Mouse (Mus musculus) layer of hippocampus, adult 6 months (tissue): Measurements from ENCODE around the gene Gigyf1. TPM values are rescaled to one million over a fixed set of nuclear protein-coding genes. Genes with fewer than 3 reads are reported as not detected.

Source experiments
- long read RNA-seq, 2 experiments: library from polyadenylated mRNA; unstranded; transcript quantifications; one replicate each; pipeline ENCODE4 v2.0.0; 2019 to 2020
- microRNA-seq: library from miRNA; unstranded; fragments of <30 nt; microRNA quantifications from one replicate; pipeline ENCODE4 v1.2.0, GENCODE M21; 2020
- polyA plus RNA-seq: library from polyadenylated mRNA; unstranded; fragments of <200 nt; fragmentation: Nextera tagmentation; gene quantifications from 2 replicates; pipeline ENCODE4 v1.2.3, GENCODE M21; 2021

Gigyf1 gene
- polyA plus RNA-seq, result 2.6 and 2.9 TPM in 2 replicates
- long read RNA-seq, experiment 1, partial matches to known transcripts, result 8 of 11 reads
- long read RNA-seq, experiment 1, other reads (novel, unspliced or antisense), result 3 of 11 reads
- long read RNA-seq, experiment 2, partial matches to known transcripts, result 9 of 14 reads
- long read RNA-seq, experiment 2, other reads (novel, unspliced or antisense), result 5 of 14 reads

DNA sequence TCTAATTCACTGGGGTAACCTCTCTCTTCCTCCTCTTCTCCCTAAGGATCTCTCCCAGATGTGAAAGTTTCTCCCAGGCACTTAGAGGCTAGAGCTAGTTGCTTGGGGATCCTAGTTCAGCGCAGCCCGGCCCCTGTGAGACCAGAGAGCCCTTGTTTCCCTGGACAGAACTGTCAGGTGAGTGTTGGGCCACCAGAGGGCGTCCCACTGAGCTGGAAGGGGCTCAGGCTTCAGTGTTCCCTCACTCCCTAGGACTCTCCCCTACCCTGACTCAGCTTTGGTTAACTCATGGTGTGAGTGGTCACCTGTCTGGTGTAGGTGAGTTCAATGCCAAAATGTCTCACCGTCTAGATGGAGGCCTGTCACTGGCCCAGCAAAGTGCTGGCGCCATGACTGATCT lies at the start of gene Gigyf1:
Gene Gigyf1 (plus strand): TSS at position 113 of the 400 bp plus-strand sequence.

DNA sequence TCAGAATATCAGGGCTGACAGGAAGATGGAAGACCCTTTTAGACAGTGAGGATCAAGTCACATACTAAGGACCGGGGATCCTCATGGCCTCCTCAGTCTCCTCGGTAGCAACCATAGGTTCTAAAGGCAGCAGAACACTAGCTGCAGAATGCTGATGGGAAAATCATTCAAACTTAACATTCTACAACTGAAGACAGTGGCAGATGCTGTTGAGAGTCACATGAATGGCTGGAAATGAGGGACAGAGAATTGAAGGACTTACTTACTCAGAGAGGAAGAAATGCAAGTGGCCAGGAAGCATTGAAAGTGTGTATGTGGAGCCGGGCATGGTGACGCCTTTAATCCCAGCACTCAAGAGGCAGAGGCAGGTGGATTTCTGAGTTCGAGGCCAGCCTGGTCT lies 41.4 kb upstream of the Gigyf1 start, which contains the start of gene Zan:
Gene Zan (minus strand): TSS at position 101 of the 400 bp plus-strand sequence.

DNA sequence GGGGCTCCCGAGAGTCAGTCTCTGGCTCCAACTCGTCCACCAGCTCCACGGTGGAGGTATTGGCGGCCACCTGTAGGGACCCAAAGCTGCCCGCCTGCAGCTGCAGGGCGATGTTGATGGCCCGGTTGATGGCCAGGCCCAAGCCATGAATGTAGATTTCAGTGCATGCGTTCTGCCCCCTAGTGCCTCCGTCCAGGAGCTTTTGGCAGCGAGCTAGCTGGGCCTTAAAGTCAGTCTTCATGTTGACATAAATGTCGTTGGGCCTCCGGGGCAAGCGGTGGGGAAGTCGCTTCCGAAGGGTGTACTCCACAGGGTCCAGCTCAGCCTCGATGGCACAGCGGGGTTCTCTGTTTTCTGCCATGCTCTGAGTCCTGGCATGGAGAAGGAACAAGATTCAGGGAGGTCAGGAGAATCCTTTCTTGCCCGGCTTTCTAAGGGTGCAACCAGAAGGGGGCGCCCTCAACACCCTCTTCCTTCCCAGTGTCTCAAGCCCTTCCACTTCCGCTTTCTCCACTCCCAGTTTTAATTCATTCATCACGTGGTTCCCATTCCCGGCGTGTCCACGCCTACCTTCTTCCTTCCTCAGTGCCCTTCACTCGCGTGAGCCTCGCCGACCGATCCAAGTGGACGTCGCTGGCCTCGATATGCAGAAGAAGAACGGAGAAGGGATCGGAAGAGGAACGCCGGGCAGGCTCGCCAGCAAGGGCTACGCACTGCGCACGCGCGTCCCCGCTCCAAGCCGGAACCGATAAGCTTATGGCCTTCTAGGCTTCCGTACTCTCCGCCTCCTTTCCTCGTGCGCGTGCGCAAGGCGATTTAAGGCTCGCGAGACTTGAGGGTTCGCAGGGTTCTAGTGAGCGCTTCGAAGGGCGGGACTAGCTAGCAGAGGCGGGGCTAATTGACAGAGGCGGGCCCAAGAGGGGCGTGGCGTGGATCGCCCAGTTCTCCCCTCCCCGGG lies 16.4 kb upstream of the Gigyf1 start, which contains the start of gene Pop7:
Gene Pop7 (minus strand): TSS at position 810 of the 958 bp plus-strand sequence.

DNA sequence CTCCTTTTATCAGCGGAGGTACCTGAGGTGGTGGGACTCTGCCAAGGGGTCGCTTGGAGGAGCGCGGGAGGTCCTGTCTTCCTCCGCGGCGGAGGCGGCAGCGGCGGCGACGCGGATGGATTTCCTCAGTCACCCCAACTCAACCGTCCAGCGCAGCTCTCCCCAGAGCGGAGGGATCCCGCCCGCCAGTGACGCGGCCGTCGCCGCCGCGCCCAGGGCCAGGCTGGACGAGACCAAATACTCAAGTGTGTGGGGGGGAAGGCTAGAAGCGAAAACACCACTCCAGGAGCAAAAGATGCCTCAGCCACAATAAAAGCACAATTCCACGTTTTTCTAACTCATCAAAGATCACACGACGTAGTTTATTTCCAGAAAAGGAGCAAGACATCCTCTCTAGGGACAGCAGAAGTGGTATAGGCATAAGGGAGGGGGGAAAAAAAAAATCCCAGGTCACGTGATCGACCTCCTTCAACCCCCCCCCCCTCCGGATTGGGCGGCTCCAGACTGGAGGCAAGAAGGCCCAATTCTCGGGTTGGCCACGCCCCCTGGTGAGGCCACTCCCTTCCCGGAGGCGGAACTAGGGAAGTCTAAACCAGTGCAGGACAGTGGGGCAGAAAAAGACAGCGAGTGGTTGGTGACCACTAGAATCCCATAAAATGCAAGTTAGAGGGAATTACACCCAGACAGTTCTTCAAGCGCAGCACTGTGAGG lies 14.9 kb downstream of the Gigyf1 start, which contains the start of the genes Epo and Gnb2:
Gene Epo (minus strand): TSS at position 126 of the 711 bp plus-strand sequence.
Gene Gnb2 (minus strand): TSS at position 394 of the 711 bp plus-strand sequence.

DNA sequence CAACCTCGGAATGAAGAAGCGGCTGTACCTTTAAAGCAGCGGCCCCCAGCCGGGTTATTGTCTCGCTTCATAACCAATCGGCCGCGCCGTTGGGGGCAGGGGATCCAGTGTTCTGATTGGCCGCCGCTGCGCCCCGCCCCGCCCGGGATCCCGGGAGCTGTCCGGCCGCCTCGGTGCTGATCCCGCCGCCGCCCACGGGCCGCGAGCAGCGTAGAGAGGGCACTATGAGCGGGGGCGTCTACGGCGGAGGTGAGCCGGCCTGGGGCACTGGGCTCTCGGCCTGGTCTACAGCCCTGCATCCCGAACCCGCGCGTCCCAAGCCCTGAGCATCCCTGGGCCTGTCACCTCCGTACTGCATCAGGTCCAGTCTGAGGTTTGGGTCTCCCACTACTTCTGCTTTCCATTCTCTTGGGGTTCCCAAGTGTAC lies 35.1 kb downstream of the Gigyf1 start, which contains the start of gene Actl6b:
Gene Actl6b (plus strand): TSS at position 107 of the 427 bp plus-strand sequence.

DNA sequence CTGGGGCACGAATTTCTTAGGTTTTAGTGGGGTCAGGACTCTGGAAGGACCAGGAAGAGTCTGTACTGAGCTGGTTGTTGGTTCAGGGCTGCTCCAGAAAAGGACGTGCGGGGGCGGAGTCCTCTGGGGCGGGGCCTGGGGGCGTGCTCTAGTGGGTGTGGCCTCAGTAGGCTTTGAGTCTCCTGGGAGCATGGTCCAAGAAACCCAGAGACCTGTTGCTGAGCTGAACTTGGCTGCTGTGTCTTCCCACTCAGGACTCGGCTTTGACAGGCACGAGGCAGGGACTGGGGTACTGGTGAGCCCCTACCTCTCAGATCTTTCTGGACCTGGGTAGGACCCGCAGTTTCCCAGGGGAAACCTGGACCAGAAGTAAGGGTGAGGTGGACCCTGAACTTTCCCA lies 51.3 kb downstream of the Gigyf1 start, which contains the start of gene Tfr2:
Gene Tfr2 (plus strand): TSS at position 176 of the 400 bp plus-strand sequence.

Small RNA genes lying within 50 kb of the gene (microRNA-seq; reads per million reads assigned to microRNA genes)
- 5.4 reads per million, percentile 19 among the genes with 10 or more reads in this experiment for gene Mir6418

Other genes starting within 250 kb of the Gigyf1 start
- 38.1 and 39.5 TPM in 2 replicates for gene Ache, start 231.0 kb upstream of the Gigyf1 start, polyA plus RNA-seq
- gene Ufsp1, start 223.9 kb upstream of the Gigyf1 start, polyA plus RNA-seq, result 13.6 and 13.9 TPM in 2 replicates
- 17.5 and 19.5 TPM in 2 replicates for gene Srrt, start 210.9 kb upstream of the Gigyf1 start, polyA plus RNA-seq
- 4.1 and 4.5 TPM in 2 replicates for gene Trip6, start 204.1 kb upstream of the Gigyf1 start, polyA plus RNA-seq
- 5.0 and 5.7 TPM in 2 replicates for gene Slc12a9, start 185.0 kb upstream of the Gigyf1 start, polyA plus RNA-seq
- gene Ephb4, start 168.4 kb upstream of the Gigyf1 start, polyA plus RNA-seq, result 1.3 TPM in 2 replicates
- 0.10 and 0.13 TPM in 2 replicates for gene Zan, start 41.5 kb upstream of the Gigyf1 start, polyA plus RNA-seq
- gene Pop7, start 16.0 kb upstream of the Gigyf1 start, polyA plus RNA-seq, result 89.7 and 94.7 TPM in 2 replicates
- not detected in 2 replicates for gene Epo, start 14.7 kb downstream of the Gigyf1 start, polyA plus RNA-seq
- gene Gnb2, start 15.0 kb downstream of the Gigyf1 start, polyA plus RNA-seq, result 97.9 and 121 TPM in 2 replicates
- 83.5 and 108 TPM in 2 replicates for gene Actl6b, start 35.0 kb downstream of the Gigyf1 start, polyA plus RNA-seq
- 5.8 and 6.8 TPM in 2 replicates for gene Tfr2, start 51.3 kb downstream of the Gigyf1 start, polyA plus RNA-seq
- 27.3 and 28.5 TPM in 2 replicates for gene Mospd3, start 82.5 kb downstream of the Gigyf1 start, polyA plus RNA-seq
- gene Pcolce, start 95.2 kb downstream of the Gigyf1 start, polyA plus RNA-seq, result 10.9 and 39.7 TPM in 2 replicates
- not detected in 2 replicates for gene Fbxo24, start 110.5 kb downstream of the Gigyf1 start, polyA plus RNA-seq
- 4.9 and 5.3 TPM in 2 replicates for gene Lrch4, start 110.6 kb downstream of the Gigyf1 start, polyA plus RNA-seq
- 0.31 and 0.34 TPM in 2 replicates for gene Gm20605, start 110.6 kb downstream of the Gigyf1 start, polyA plus RNA-seq
- 0.44 and 0.54 TPM in 2 replicates for gene Sap25, start 122.8 kb downstream of the Gigyf1 start, polyA plus RNA-seq
- gene Irs3, start 127.2 kb downstream of the Gigyf1 start, polyA plus RNA-seq, result 0.11 and 0.36 TPM in 2 replicates
- 17.0 and 19.7 TPM in 2 replicates for gene Agfg2, start 166.2 kb downstream of the Gigyf1 start, polyA plus RNA-seq
- gene Nyap1, start 223.1 kb downstream of the Gigyf1 start, polyA plus RNA-seq, result 1.1 and 1.4 TPM in 2 replicates
- gene Tsc22d4, start 227.2 kb downstream of the Gigyf1 start, polyA plus RNA-seq, result 452 and 506 TPM in 2 replicates